Mouse (Mus musculus): Measurements from ENCODE around the gene Iqub. TPM values are rescaled to one million over a fixed set of nuclear protein-coding genes. Genes with fewer than 3 reads are reported as not detected.

The Iqub gene
- total RNA-seq, 2 experiments from 2014 or later, result 0.08 to 0.10 TPM

DNA sequence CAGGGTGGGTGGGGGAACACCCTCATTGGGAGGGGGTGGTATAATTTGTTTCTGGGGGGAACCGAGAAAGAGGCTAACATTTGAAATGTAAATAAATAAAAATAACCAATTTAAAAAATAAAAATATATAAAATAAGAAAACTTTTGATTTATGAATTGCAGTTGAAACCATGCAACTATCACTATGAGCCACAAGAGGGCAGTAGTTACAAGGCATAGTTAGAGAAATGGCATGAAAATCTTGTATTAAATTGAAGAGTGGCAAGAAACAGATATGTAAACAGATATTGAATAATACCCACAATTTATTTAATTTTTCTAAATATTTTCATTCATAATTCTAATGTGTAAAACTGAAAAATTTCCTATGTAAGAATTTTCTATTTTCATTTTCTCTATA, 24.5 kb downstream of the Iqub start:
- intact Hi-C loops (cut with DNase I), result no loop called here
- DNase-seq, result no peak

DNA sequence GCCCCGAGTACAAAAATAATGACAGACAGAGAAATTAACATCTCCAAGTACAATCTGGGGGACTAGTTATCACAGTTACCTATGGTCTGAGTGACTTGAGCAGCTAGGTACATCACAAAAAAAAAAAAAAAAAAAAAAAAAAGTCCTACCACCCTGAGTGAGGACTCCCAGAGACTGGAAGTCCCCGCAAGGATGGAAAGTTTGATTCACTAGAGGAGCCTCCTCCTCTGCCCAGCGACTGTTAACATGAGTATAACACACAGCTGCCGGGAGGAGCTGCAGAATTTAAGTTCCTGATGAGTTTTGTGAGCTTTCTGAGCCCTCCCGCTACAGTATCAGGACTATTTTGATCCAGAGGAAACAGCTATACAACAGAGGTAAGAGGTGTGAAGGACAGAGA, 28.3 kb downstream of the Iqub start:
- no peak for DNase-seq
- intact Hi-C loops (cut with DNase I), result no loop called here

DNA sequence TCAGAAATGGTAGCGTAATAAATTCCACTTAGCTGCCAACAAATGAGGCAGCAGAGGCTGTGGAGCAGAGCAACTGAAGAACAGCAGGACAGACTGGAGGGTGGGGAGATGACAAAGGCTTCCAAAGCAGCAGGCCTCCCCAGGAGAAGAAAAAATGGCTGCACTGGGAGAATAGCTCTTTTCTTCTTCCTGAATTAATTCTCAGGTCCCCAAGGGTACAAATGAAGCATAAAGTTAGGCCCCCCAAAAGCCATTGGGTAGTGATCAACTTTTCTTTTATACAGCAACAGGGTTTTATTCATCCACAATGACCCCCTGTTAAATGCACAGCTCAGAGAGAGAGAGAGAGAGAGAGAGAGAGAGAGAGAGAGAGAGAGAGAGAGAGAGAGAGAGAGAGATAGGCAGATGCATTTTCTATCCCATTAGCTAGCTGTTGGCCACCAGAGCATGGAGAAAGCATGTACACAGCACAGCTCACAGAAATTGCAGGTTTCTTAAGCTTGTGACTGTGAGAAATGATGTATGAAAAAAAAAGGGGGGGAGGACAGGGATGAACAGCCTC, 44.2 kb downstream of the Iqub start:
- intact Hi-C loops (cut with DNase I), result no loop called here
- no peak for DNase-seq

DNA sequence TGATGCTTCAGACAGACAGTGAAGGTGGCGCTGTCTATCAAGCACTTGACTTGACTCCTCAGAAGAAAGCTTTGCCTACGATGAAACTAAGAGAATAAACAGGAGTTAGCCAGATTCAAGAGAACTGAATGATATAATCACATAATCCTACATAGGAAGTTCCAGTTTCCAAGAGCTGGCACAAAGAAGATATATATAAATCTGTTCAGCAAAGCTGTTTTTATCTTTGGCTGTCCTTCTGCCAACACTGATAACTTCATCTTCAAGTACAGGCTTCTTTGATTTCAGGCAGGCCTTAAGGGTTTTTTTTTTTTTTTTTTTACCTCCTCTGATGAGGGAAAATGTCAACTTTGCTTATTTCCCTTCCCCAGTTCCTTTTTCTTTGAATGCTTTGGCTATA, 44.7 kb downstream of the Iqub start:
- no peak for DNase-seq
- intact Hi-C loops (cut with DNase I), result no loop called here

DNA sequence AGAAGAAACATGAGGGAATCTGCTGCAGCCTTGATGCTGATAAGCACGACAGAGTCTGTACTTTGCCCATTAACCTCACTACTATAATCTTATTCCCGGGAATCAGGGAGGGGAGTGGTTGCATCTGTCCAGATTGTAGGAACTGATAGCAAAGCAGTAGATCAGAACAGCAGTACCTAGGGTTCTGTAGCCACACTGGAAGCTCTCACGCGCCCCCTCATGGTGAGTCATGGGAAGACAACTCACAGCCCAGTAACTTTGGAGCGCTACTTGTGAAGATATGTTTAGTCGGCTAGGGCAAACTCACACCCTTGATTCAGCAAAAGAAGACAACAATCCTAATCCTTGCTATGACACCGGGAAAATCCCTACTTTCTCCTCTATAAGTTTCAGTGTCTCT, 58.8 kb downstream of the Iqub start:
- intact Hi-C loops (cut with DNase I), result no loop called here
- DNase-seq, result peak; percentile 5 to 16

DNA sequence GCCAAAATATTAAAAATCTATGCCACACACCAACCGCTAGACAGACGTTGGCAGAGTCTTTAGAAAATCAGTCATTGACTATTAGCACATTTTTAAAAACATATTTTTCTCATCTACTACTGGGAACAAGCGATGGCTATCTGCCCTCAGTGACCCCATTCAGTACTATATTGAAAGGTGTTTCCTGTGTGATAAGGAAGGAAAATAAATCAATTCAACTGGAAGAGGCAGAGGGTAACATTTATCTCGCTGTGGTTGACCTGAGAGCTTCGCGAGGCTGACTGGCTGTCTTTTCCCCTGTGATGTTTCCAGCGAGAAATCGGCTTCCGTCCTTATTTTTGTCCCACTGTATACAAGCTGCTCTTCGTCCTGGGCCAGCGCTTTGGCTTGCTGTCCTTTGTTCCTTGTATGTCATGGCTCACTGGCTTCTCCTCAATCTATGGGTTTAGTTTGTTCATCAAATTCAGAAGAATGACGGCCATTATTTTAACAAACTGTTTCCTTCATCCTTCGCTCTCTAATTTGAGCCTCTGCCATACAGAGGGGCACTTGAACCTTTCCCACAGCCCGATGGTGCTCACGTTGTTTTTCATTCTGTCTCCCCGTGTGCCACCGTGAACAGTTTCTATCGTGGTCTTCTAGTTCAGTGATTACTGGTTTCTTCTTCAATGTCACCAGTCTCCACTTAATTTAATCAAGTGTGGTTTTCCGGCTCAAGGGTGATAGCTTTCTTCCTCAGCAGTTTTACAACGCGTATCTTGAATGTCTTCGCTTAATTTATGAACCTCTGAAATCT, 63.6 kb downstream of the Iqub start:
- intact Hi-C loops (cut with DNase I), result no loop called here
- DNase-seq, result no peak

DNA sequence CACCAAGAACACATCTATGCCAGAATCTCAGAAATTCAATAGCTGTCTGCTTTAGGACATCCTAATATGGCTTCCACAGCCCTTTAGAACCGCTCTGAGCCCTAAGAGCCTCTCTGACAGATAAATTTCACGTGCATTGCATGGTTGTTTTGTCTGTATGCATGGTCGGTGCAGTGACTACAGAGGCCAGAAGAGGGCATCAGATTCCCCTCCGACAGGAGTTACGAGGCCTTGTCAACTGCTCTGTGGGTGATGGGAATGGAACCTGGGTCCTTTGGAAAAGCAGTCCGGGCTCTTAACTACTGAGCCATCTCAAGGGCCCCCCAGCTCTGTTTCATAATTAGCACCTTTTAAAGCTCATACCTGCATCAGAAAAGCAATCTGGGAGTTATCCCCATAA, 64.6 kb downstream of the Iqub start:
- DNase-seq, result no peak
- intact Hi-C loops (cut with DNase I), result no loop called here

DNA sequence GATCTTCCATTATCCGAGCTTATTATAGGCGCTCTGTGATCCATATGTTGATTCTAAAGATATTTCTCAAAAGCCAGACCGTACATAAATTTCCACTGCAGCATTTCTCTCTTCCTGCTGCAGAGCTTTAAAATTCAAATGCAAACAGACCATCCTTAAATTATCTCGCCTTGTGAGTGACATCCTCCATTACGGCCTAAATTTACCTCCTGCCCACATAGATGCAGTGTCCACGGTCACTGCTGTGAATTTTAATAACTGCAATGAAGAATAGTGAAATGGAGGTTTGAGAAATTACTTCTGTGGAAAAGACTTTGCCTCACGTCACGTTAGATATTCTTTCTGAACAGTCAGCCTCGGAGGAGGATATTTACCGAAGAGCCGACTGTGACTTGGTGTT, 98.8 kb downstream of the Iqub start:
- intact Hi-C loops (cut with DNase I), result no loop called here

DNA sequence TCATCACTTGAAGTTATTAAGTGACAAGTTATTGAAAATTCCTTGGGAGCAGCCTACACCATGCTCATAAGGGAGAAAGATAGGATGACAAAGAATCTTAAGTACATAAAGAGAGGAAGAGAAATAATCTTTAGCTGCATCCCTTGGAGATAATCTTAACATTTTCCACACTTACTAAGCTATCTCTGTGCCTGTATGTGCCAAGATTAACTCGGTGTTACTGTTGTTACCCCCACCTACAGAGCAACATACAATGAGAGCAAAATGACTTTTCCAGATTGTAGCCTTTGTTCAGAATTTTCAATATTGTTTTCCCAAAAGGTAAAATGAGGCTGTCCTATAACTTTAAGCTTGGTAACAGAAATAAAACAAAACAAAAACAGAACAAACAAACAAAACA, 99.4 kb downstream of the Iqub start:
- DNase-seq, result no peak
- intact Hi-C loops (cut with DNase I), result no loop called here

More for the DNA sequence above, 98.8 kb downstream of the Iqub start:
- no peak for DNase-seq

DNA sequence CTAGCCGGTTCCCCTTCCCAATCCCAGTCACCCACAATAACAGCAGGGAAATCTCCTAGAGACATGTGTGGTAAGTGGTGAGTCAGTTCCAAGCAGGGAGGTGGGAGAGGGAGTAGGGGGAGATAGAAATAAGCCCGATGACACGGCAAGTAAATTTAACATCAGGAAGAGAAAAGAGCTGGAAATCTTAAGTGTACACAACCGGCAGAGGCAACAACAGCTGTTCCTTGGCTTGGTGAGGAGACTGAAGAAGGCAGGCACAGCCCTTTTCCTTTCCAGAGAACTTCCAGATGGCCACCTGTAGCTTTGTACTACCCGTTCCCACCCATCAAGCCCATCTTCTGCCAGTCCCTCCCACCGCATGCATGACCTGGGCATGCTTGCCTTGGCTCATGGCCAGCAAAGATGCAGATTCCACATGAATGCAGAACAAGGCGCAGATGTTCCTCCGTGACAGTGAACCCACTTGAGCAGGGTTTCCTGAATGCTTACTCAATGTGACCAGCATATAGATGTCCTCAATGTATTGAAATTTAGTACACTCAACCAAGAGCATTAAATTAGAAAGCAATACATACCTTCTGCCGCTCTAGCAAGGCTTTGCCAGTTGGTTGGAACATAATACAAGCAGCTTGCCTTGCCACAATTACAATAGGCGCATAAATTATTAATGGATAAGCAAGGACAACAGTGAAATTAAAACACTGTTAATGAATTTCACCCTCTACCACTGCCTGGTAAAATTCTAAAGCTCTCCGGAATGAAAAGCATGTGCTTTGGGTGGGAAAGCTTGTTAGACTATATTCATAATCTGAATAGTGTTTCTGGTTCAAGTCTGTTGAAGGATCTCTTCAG, 106.1 kb downstream of the Iqub start:
- intact Hi-C loops (cut with DNase I), result no loop called here
- no peak for DNase-seq

DNA sequence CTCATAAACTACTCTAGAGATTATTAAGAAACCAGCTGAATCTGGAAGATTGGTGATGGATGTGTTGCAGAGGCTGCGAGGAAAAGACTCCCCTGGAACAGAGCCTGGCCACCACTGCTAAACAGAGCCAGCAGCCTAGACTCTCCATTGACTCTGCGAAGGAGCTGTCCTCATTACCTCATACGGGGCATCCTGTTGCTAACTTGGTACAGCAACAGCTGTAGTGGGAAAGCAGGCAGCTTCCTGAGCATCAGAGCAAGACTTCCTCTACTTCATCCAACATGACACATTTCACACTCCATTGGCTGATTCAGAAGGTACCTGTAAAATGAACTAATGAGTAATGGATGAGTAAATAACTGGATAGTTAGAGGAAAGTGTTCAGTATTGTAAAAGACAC, 107.1 kb downstream of the Iqub start:
- DNase-seq, result no peak
- intact Hi-C loops (cut with DNase I), result no loop called here

DNA sequence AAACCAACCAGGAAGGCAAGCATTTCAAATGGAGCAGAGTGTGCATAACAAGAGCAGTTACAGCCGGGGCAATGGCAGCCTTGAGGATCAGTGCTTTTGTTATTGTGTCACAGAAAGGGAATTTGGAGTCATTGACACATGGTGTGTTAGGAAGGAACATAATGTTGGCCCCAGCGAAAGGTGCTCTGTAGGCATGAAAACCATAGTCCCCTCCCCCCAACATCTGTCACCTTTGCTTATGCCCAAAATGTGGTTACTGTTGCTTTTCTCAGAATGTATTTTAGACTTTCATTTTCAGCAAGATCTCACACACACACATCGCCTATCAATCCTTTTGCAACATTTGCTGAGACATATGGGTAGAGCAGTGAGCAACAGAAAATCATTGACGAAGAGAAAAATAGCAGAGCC, 117.6 kb downstream of the Iqub start:
- intact Hi-C loops (cut with DNase I), result no loop called here

More for the DNA sequence above, 117.6 kb downstream of the Iqub start:
- DNase-seq, result no peak

Other genes with a start within 250 kb of the Iqub start
- 100 to 1,000 TPM; 587 to 626 TPM for gene Ndufa5, start 12.9 kb upstream of the Iqub start, total RNA-seq (2021)
- gene Asb15, start 13.1 kb upstream of the Iqub start, total RNA-seq (2021), result 10 to 100 TPM; 24.4 to 35.8 TPM
- gene Lmod2, start 82.7 kb upstream of the Iqub start, total RNA-seq (2021), result 100 to 1,000 TPM; 206 to 260 TPM
- gene Wasl, start 149.9 kb upstream of the Iqub start, total RNA-seq (2021), result 10 to 100 TPM; 15.0 to 16.5 TPM
- not detected for gene Hyal6, start 218.2 kb upstream of the Iqub start, total RNA-seq (2021)
- gene Hyal4, start 233.3 kb upstream of the Iqub start, total RNA-seq (2021), result not detected

All from gastrocnemius, postnatal 36 days (tissue).